Mouse (Mus musculus) ES-Bruce4 (cell line): ENCODE data around the gene Hdac9.

ENCODE experiments used
- CTCF ChIP-seq: IDR thresholded peaks from one replicate; pipeline ENCODE4 v1.8.1; 2011; ENCODE audit warnings: low read depth, low read length
- POLR2A ChIP-seq: IDR thresholded peaks from one replicate; pipeline ENCODE4 v1.8.1; 2011; ENCODE audit warnings: low read length; ENCODE audit not compliant: insufficient read depth

GRCm38 (mm10) chr12:34113336-34113735 is 803.6 kb downstream of the Hdac9 start:
- TF ChIP-seq CTCF, result no peak
- no peak for TF ChIP-seq POLR2A
